Mouse (Mus musculus): ENCODE results near the gene Rnasel. TPM values are rescaled to one million over a fixed set of nuclear protein-coding genes. Genes with fewer than 3 reads are reported as not detected.
"Not testable (repeated sequence)": the region's sequence is repeated elsewhere in the genome, so short reads cannot be mapped to it uniquely, and the experiment has no call there.

Gene Rnasel
- polyA plus RNA-seq, 1 experiment from 2014 or later: 7.5 TPM

- 35% methylated on average over 13 of the region's 13 CpGs for WGBS
- no peaks in the 10 kb centered on the region for H3K36me3 ChIP-seq (ENCODE audit: control insufficient read depth, insufficient read depth, low read length)
- peak overlapping the region; percentile 40; the same call in 1 of the 2 replicates for H3K9ac ChIP-seq (ENCODE audit: low read depth, low read length)
- peaks cover 20% of the 10 kb centered on the region; the same call in 1 of the 2 replicates for H3K4me1 ChIP-seq (ENCODE audit: control insufficient read depth, insufficient read depth, low read length)
- H3K27me3 ChIP-seq (ENCODE audit: control insufficient read depth, insufficient read depth, low read length): no peaks in the 10 kb centered on the region
- H3K4me2 ChIP-seq (replicated peaks; ENCODE audit: low read depth, low read length): peak overlapping the region; percentile 50
- no peaks in the 10 kb centered on the region for H3K9me3 ChIP-seq (ENCODE audit: control insufficient read depth, low read length)
- ATAC-seq (ENCODE audit: low FRiP score, low TSS enrichment): 0 out of 2 replicates have a peak, but pooled peaks have one; percentile 10
- H3K27ac ChIP-seq (ENCODE audit: low read depth, low read length): no peak overlapping the region
- H3K4me3 ChIP-seq (ENCODE audit: low read length): peak overlapping the region; percentile 22
Observed at GRCm38 (mm10) chr1:153751763-153752301, 2.6 kb downstream of the Rnasel start.

GRCm38 (mm10) chr1:153752521-153752920, 3.3 kb downstream of the Rnasel start:
- H3K27me3 ChIP-seq (ENCODE audit: control insufficient read depth, insufficient read depth, low read length): no peaks in the 10 kb centered on the region
- peak overlapping the region; percentile 50; the same call in 1 of the 2 replicates for H3K4me2 ChIP-seq (replicated peaks; ENCODE audit: low read depth, low read length)
- H3K9ac ChIP-seq (ENCODE audit: low read depth, low read length): no peak overlapping the region

GRCm38 (mm10) chr1:153753725-153754464, 4.7 kb downstream of the Rnasel start:
- no peak overlapping the region for H3K9ac ChIP-seq (ENCODE audit: low read depth, low read length)
- no peak overlapping the region for H3K4me2 ChIP-seq (replicated peaks; ENCODE audit: low read depth, low read length)
- no peak overlapping the region for H3K27ac ChIP-seq (ENCODE audit: low read depth, low read length)
- no peak overlapping the region for H3K4me3 ChIP-seq (ENCODE audit: low read length)
- H3K4me1 ChIP-seq (ENCODE audit: control insufficient read depth, insufficient read depth, low read length): peaks cover 14% of the 10 kb centered on the region; the same call in 1 of the 2 replicates
- no peaks in the 10 kb centered on the region for H3K27me3 ChIP-seq (ENCODE audit: control insufficient read depth, insufficient read depth, low read length)
- H3K36me3 ChIP-seq (ENCODE audit: control insufficient read depth, insufficient read depth, low read length): no peaks in the 10 kb centered on the region
- no peaks in the 10 kb centered on the region for H3K9me3 ChIP-seq (ENCODE audit: control insufficient read depth, low read length)
- no peak for ATAC-seq (ENCODE audit: low FRiP score, low TSS enrichment)
- 75% methylated on average over 25 of the region's 25 CpGs for WGBS

More at GRCm38 (mm10) chr1:153752521-153752920, 3.3 kb downstream of the Rnasel start:
- no peak overlapping the region for H3K27ac ChIP-seq (ENCODE audit: low read depth, low read length)
- 91% methylated on average over 6 of the region's 6 CpGs for WGBS
- H3K4me1 ChIP-seq (ENCODE audit: control insufficient read depth, insufficient read depth, low read length): peaks cover 20% of the 10 kb centered on the region; the same call in 1 of the 2 replicates
- ATAC-seq (ENCODE audit: low FRiP score, low TSS enrichment): no peak
- no peak overlapping the region; the same call in 1 of the 2 replicates for H3K4me3 ChIP-seq (ENCODE audit: low read length)
- no peaks in the 10 kb centered on the region for H3K36me3 ChIP-seq (ENCODE audit: control insufficient read depth, insufficient read depth, low read length)
- H3K9me3 ChIP-seq (ENCODE audit: control insufficient read depth, low read length): no peaks in the 10 kb centered on the region

GRCm38 (mm10) chr1:153764136-153764535, 14.9 kb downstream of the Rnasel start:
- Histone ChIP-seq H3K27me3 (ENCODE audit: control insufficient read depth, insufficient read depth, low read length) (no peaks in the 10 kb centered on the region), H3K4me1 (ENCODE audit: control insufficient read depth, insufficient read depth, low read length) (no peaks in the 10 kb centered on the region), H3K9me3 (ENCODE audit: control insufficient read depth, low read length) (no peaks in the 10 kb centered on the region), H3K4me2 (replicated peaks; ENCODE audit: low read depth, low read length) (no peak overlapping the region), H3K9ac (ENCODE audit: low read depth, low read length) (no peak overlapping the region), H3K36me3 (ENCODE audit: control insufficient read depth, insufficient read depth, low read length) (no peaks in the 10 kb centered on the region; the same call in 1 of the 2 replicates), H3K27ac (ENCODE audit: low read depth, low read length) (no peak overlapping the region), H3K4me3 (ENCODE audit: low read length) (no peak overlapping the region)
- ATAC-seq (ENCODE audit: low FRiP score, low TSS enrichment): no peak
- WGBS: 85% methylated on average over 11 of the region's 11 CpGs

GRCm38 (mm10) chr1:153766298-153766697, 17.1 kb downstream of the Rnasel start:
- H3K27me3 ChIP-seq (ENCODE audit: control insufficient read depth, insufficient read depth, low read length): no peaks in the 10 kb centered on the region
- WGBS: 53% methylated on average over 8 of the region's 8 CpGs

GRCm38 (mm10) chr1:153767281-153767680, 18.1 kb downstream of the Rnasel start:
- 90% methylated on average over 1 of the region's 1 CpGs for WGBS

More at GRCm38 (mm10) chr1:153766298-153766697, 17.1 kb downstream of the Rnasel start:
- Histone ChIP-seq H3K9me3 (ENCODE audit: control insufficient read depth, low read length) (no peaks in the 10 kb centered on the region), H3K4me3 (ENCODE audit: low read length) (no peak overlapping the region), H3K4me1 (ENCODE audit: control insufficient read depth, insufficient read depth, low read length) (no peaks in the 10 kb centered on the region), H3K4me2 (replicated peaks; ENCODE audit: low read depth, low read length) (no peak overlapping the region), H3K36me3 (ENCODE audit: control insufficient read depth, insufficient read depth, low read length) (no peaks in the 10 kb centered on the region), H3K27ac (ENCODE audit: low read depth, low read length) (no peak overlapping the region), H3K9ac (ENCODE audit: low read depth, low read length) (no peak overlapping the region)
- no peak for ATAC-seq (ENCODE audit: low FRiP score, low TSS enrichment)

GRCm38 (mm10) chr1:153768465-153768864, 19.2 kb downstream of the Rnasel start:
- Histone ChIP-seq H3K36me3 (ENCODE audit: control insufficient read depth, insufficient read depth, low read length) (no peaks in the 10 kb centered on the region), H3K9ac (ENCODE audit: low read depth, low read length) (no peak overlapping the region), H3K27me3 (ENCODE audit: control insufficient read depth, insufficient read depth, low read length) (no peaks in the 10 kb centered on the region), H3K4me3 (ENCODE audit: low read length) (no peak overlapping the region), H3K4me2 (replicated peaks; ENCODE audit: low read depth, low read length) (no peak overlapping the region), H3K9me3 (ENCODE audit: control insufficient read depth, low read length) (no peaks in the 10 kb centered on the region), H3K27ac (ENCODE audit: low read depth, low read length) (no peak overlapping the region), H3K4me1 (ENCODE audit: control insufficient read depth, insufficient read depth, low read length) (no peaks in the 10 kb centered on the region)
- ATAC-seq (ENCODE audit: low FRiP score, low TSS enrichment): no peak
- WGBS: 74% methylated on average over 5 of the region's 5 CpGs

More at GRCm38 (mm10) chr1:153767281-153767680, 18.1 kb downstream of the Rnasel start:
- Histone ChIP-seq H3K9ac (ENCODE audit: low read depth, low read length) (no peak overlapping the region), H3K9me3 (ENCODE audit: control insufficient read depth, low read length) (no peaks in the 10 kb centered on the region), H3K27ac (ENCODE audit: low read depth, low read length) (no peak overlapping the region), H3K4me2 (replicated peaks; ENCODE audit: low read depth, low read length) (no peak overlapping the region), H3K4me3 (ENCODE audit: low read length) (no peak overlapping the region), H3K27me3 (ENCODE audit: control insufficient read depth, insufficient read depth, low read length) (no peaks in the 10 kb centered on the region), H3K4me1 (ENCODE audit: control insufficient read depth, insufficient read depth, low read length) (no peaks in the 10 kb centered on the region), H3K36me3 (ENCODE audit: control insufficient read depth, insufficient read depth, low read length) (no peaks in the 10 kb centered on the region)
- ATAC-seq (ENCODE audit: low FRiP score, low TSS enrichment): no peak

GRCm38 (mm10) chr1:153769571-153769970, 20.3 kb downstream of the Rnasel start:
- H3K4me1 ChIP-seq (ENCODE audit: control insufficient read depth, insufficient read depth, low read length); H3K36me3 ChIP-seq (ENCODE audit: control insufficient read depth, insufficient read depth, low read length); H3K27me3 ChIP-seq (ENCODE audit: control insufficient read depth, insufficient read depth, low read length); H3K4me3 ChIP-seq (ENCODE audit: low read length); H3K9ac ChIP-seq (ENCODE audit: low read depth, low read length); H3K9me3 ChIP-seq (ENCODE audit: control insufficient read depth, low read length); H3K27ac ChIP-seq (ENCODE audit: low read depth, low read length); ATAC-seq (ENCODE audit: low FRiP score, low TSS enrichment); H3K4me2 ChIP-seq (replicated peaks; ENCODE audit: low read depth, low read length): not testable (repeated sequence)
- WGBS: 66% methylated on average over 6 of the region's 6 CpGs

Measured in kidney, embryonic 14.5 days (tissue).